Mouse (Mus musculus): ENCODE measurements at regions not wholly inside any gene's neighbourhood (a gene's known extent, or its start where the extent isn't known, plus 50 kb on each side); places are given as distances from the start of the nearest gene placed in this dataset.

GRCm38 (mm10) chr14:54185265-54185830 lies 68.6 kb downstream of the Dad1 start:
- DNase-seq: no peak

DNA sequence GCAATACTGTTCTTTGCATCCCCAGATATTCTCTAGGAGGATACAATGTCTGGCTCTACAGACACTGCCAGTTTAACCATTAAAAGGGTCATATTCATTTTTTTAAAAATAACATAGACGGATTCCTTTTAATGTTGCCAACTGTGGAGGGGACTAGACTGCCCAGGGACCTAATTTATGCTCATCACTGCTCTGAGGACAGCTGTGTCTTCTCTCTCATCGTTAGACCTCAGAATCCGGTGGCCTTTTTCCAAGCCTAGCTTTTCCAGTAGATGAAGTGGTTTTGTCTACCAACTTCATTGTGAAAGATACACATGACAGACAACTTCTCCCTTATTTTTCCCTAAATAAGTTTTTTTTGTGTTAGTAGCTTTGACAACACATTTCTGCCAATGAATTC lies 70.0 kb downstream of the Dad1 start:
- no peak for DNase-seq

DNA sequence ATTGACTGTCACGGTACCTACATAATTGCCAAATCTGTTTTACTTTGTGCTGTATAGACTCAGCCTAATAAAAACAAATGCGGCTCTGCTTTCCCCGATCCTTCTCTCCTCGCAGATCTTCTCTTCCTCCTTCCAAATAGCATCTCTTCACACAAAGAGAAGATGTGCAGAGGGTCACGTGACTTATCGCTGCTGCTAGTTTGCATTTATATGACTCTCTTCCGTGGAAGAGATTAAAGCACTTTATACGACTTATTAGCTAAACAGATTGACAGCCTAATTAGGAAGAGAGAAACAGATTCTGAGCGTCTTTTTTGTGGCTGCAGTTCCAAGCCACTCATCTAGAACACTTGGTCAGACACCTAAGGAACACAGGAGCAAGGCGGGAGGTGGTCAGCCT lies 71.1 kb downstream of the Dad1 start:
- DNase-seq: no peak

- DNase-seq: no peak
These were observed 72.6 kb downstream of the Dad1 start for GRCm38 (mm10) chr14:54181306-54181705.

- no peak for DNase-seq
These were observed 73.2 kb downstream of the Dad1 start for GRCm38 (mm10) chr14:54180754-54181153.

- DNase-seq: no peak
These were observed 73.6 kb downstream of the Dad1 start for GRCm38 (mm10) chr14:54180271-54180670.

DNA sequence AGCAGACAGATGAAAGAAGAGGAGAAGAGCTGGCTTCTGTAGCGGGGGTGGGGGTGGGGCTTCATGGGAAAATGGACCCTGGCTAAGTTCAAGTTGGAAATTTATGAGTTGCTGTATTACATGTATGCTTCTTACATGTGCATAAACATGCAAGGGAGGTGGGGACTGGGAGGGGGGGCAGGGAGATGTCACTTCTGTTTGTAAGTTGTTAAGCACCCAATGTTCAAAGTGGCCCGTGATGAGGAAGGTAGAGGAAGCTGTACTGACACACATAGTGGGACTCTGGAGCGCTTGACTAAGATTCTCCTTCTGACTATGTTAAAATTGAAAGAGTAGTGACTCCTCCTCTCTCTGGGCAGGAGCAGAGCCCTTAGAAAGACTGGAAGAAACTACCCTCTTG lies 75.0 kb downstream of the Dad1 start:
- no peak for DNase-seq

- DNase-seq: no peak
These were observed 77.4 kb downstream of the Dad1 start for GRCm38 (mm10) chr14:54176469-54176868.

GRCm38 (mm10) chr14:54175476-54175875 lies 78.4 kb downstream of the Dad1 start:
- peak in 1 of 2 experiments; percentile 54 for DNase-seq

GRCm38 (mm10) chr14:54173316-54173715 lies 80.6 kb downstream of the Dad1 start:
- DNase-seq: no peak

GRCm38 (mm10) chr14:54169254-54169653 lies 84.7 kb downstream of the Dad1 start:
- peak in 1 of 2 experiments; percentile 50 for DNase-seq

GRCm38 (mm10) chr14:54168414-54168931 lies 85.4 kb downstream of the Dad1 start:
- DNase-seq: peak; percentile 68 to 80

DNA sequence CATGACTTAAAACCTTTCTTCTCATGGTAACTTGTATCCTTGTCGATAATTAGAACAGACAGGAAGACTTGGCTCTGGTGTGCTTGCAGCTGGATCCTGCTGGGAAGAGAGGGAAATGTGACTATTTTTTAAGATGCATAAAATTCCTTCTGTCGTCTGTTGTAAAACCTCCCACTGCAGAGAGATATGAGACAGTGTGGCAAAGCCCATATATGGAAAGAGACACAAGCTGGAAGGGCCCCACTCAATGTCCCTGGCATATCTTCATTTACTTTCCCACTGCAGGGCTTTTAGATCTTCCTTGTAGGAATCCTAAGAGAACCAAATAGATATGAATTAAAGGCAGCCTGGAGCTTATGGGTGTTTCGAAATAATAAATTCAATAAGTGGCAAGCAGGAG lies 87.8 kb downstream of the Dad1 start:
- DNase-seq: no peak

- DNase-seq: peak in 1 of 2 experiments; percentile 21
These were observed 89.0 kb downstream of the Dad1 start for GRCm38 (mm10) chr14:54164874-54165273.

GRCm38 (mm10) chr14:54161916-54162315 lies 92.0 kb downstream of the Dad1 start:
- DNase-seq: no peak

DNA sequence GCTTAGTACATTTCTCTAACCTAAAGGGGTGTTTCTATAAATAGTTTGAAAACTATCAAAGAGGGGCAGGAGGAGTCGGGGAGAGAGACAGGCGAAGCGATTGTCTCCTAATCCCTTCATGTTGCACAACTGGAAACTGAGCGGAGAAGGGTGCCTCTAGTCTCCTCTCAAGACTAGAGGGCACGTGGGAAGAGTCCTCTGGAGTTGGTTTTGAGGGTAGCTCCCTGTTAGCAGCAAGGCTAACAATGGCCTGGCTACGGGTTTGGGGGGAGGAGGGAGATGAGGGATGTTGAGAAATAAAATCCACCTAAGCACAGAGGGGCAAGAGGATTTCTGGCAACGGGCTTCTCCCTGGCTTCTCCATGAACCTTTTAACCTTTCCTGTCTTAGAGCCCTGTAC lies 92.7 kb downstream of the Dad1 start:
- DNase-seq: no peak

- no peak for DNase-seq
These were observed 94.1 kb downstream of the Dad1 start for GRCm38 (mm10) chr14:54159816-54160215.

DNA sequence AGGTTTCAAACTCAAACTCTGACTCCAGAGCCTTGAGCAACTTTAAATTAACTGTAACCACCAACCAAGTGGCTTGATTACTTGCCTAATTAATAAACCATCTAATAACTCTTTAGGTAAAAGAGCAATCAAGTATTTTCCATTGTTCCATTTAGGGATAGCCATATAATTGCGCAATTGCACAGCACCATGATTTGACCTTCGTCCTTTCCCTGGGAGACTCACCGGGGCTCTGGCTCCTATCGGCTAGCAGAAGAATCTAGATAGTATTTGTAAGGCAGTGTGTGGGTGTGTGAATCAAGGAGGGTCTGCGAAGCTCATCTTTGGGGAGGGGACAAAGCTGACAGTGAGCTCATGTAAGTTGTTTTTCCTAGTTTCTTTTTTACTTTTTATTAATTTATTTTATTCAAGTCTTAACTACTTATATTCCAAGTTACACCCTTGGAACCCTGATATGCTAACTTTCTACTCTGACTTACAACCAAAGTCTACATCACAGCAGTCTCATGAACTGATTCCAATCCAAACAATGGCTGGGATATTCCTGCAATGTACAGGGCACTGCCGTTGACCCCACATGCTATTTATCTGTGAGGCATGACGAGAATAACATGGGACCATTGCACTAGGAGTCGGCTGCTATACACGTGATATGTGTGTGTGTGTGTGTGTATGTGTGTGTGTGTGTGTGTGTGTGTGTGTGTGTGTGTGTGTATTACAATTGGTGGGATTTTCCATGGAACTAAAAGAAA lies 95.5 kb downstream of the Dad1 start:
- no peak for DNase-seq

GRCm38 (mm10) chr14:54156536-54156935 lies 97.4 kb downstream of the Dad1 start:
- DNase-seq: no peak

DNA sequence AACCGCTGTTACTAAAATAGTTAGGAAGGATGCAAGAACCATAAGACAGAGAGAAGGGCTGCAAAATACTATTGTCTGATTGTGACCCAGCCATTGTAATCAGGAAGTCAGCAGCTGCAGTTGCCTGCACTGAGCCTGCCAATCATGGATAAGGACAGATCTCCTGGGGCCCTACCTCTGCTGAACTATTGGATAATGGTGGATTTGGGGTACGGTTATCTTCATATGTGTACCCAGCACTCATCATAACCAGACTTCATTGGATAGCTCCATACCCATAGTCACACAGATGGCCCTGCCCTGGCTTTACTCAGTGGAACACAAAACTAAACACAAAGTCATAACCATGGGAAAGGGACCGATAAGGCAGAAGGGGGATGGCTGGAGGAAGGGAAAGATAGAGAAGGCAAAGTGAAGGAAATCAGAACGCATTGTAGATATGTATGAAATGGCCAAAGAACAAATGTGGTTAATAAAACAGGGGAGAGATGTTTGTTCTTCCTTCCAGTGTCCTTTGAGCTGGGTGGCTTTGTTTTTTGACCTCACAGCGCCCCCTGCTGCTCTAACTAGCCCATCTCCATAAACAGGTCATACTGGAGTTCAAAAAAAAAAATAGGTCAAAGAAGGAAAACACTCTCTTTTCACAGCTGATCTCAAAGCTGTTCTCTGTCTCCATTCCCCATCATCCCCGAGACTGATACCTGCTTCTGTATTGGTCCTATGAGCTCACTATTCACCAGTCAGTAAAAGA lies 101.2 kb downstream of the Dad1 start:
- peak; percentile 81 to 82 for DNase-seq

DNA sequence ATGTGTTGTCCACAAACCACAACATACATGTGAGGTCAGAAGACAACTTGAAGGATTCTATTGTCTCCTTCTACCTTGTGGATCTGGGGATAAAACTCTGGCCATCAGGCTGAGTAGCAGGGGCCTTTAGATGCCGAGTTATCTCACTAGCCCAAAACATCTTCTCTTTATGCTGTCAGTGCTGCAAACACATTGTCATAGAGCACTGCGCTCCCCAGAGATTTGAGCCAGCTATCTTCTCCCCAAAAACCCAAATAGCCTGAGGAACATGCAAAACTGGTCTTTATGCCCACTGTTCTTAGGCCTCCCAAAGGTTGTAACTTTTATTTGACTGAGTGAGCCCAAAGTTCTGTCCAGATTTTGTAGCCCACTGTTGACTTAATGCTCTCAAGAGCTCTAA lies 102.0 kb downstream of the Dad1 start:
- no peak for DNase-seq

DNA sequence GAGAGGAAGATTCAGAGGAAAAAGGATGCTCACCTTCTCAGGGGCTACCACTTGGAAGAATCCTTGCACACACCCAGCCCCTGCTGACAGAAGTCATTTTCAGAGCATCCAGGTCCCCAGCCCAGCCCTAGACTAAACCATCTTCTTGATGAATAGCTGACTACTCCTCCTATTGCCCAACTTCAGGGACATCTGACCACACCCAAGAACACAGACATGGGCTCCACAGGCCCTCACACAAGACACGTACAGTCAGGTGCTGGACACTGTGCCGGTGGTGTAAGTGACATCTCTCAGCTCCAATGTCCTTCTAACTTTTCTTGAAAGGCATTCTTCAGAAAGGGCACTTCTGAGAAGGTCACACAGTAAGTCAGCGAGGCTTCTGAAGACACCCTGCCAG lies 102.6 kb downstream of the Dad1 start:
- no peak for DNase-seq

DNA sequence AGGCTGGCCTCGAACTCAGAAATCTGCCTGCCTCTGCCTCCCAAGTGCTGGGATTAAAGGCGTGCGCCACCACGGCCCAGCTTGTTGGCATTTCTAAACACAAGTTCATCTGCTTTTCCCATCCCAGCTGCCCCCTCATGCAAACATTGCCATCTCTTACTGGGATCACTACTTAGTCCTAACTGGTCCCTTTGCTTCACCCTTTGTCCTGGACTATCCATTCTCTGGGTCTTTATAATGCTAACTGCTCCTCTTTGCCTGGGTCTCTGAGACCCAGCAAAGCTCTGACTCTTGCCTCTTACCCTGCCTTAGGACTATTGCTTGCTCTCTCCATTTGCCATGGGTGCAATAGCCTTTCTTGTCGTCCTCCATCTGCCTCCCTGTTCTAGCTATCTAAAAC lies 103.7 kb downstream of the Dad1 start:
- no peak for DNase-seq

DNA sequence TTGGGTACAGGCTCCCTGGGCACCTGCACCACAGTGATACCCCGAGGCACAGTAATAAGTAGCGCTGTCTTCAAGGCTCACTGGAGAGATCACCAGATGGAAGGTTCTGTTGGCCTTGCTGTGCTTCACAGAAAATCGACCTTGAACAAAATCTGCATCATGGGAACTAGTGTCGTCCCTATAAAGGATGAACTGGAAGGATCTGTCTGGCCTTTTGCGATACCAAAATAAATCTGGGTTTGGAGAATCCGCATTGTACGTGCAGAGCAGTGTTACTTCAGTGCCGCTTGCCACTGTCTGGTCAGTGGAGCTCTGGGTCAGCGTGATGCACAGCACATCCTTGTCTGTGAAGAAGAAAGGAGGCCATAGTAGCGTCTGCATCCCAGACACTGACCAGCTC lies 105.3 kb downstream of the Dad1 start:
- DNase-seq: no peak

All from thymus, postnatal 36 days (tissue).